Mouse (Mus musculus): ENCODE data around the gene Cd3d. TPM values are rescaled to one million over a fixed set of nuclear protein-coding genes. Genes with fewer than 3 reads are reported as not detected.

Gene Cd3d
- polyA plus RNA-seq, 1 experiment, result not detected

DNA sequence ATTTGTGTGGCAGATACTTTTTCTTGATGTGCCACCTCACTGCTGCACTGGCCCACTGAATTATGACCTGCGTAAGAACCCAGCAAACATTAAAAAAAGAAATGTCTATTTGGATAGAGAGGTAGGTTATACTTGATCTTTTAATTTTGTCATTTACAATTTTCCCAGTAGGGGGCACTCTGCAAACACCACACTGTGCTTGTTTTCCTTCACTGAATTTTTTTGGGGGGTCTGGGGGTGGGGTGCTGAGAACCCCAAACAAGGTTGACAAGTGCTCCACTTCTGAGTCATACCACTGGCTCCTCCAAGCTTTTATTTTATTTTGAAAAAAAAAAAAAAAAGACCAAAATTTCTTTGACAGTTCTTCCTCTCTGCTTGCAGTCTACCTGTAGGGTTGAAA is 12.1 kb upstream of the Cd3d start:
- H3K27me3 ChIP-seq (ENCODE audit: control insufficient read depth), result peaks cover 32% of the 10 kb centered on the region
- TF ChIP-seq GATA1 (IDR thresholded peaks at IDR 0.05; ENCODE audit: low read length) (no peak), TAL1 (IDR thresholded peaks at IDR 0.05; ENCODE audit: low read length) (no peak)

DNA sequence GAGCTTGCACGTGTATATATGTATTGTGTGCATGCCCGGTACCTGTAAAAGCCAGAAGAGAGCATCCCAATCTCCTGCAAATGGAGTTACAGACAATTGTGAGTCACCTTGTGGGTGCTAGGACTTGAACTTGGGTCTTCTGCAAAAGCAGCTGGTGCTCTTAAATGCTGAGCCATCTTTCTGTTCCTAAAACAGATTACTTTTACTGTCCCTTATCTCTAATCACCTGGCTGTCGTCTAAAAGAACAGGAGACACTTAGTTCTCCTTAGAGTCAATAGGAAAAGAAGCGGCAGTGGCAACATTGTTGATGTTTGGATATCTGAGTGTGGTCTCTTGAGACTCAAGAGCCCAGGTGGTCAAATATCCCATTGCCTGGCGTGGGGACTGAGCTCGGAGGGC is 3.8 kb upstream of the Cd3d start:
- H3K9me3 ChIP-seq (ENCODE audit: control insufficient read depth, low read length), result no peaks in the 10 kb centered on the region
- no peak for TF ChIP-seq TAL1 (IDR thresholded peaks at IDR 0.05; ENCODE audit: low read length)
- no peak for TF ChIP-seq GATA1 (IDR thresholded peaks at IDR 0.05; ENCODE audit: low read length)
- no peaks in the 10 kb centered on the region for H3K36me3 ChIP-seq (ENCODE audit: control insufficient read depth)
- H3K27me3 ChIP-seq (ENCODE audit: control insufficient read depth), result peaks cover 34% of the 10 kb centered on the region
- peaks cover 9% of the 10 kb centered on the region for H3K4me1 ChIP-seq (ENCODE audit: control insufficient read depth)
- H3K4me3 ChIP-seq (replicated peaks), result no peak overlapping the region

More for the DNA sequence above, 12.1 kb upstream of the Cd3d start:
- Histone ChIP-seq H3K9me3 (ENCODE audit: control insufficient read depth, low read length) (no peaks in the 10 kb centered on the region), H3K4me1 (ENCODE audit: control insufficient read depth) (peaks cover 27% of the 10 kb centered on the region), H3K4me3 (replicated peaks) (no peak overlapping the region), H3K36me3 (ENCODE audit: control insufficient read depth) (no peaks in the 10 kb centered on the region)

DNA sequence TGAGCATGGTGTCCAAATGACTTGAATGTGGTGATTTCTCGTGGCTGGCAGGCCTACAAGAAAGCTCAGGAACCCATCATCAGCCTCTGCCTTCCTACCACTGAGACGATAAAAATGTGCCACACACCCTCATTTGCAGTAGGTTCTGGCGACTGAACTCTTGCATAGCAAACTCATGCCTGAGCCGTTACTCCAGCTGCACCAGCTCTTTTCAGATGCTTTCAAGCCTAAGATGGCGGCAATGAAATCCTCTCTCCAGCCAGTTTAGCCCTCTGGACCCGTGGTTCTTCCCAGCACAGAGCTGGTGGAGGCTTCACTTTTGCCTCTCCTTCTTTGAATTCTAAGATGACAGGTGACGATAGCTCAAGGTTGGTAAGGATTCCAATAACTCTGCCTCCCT is 1.8 kb upstream of the Cd3d start:
- Histone ChIP-seq H3K4me1 (ENCODE audit: control insufficient read depth) (peaks cover 9% of the 10 kb centered on the region), H3K4me3 (replicated peaks) (no peak overlapping the region), H3K27me3 (ENCODE audit: control insufficient read depth) (peaks cover 16% of the 10 kb centered on the region), H3K9me3 (ENCODE audit: control insufficient read depth, low read length) (no peaks in the 10 kb centered on the region), H3K36me3 (ENCODE audit: control insufficient read depth) (no peaks in the 10 kb centered on the region)
- TF ChIP-seq TAL1 (IDR thresholded peaks at IDR 0.05; ENCODE audit: low read length), result no peak

DNA sequence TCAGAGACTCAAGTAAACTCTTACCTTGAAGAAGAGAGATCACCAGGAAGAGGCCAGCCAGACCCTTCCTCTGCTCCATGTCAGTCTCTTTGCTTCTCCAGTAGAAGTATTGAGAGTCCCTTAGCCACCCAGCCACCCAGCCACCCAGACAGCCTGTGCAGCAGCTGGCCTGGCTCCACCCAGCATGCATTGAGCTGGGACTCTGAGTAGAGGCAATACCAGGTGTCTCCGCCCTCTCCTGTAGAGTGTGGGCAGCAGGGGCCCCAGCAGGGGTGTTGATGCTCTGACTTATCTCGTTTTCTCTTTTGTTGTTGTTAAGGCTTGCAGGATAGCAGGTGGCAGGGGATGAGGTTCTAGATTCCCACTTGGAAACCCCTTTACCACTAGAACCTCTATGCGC is 1.3 kb upstream of the Cd3d start, which contains the start of gene Cd3g:
Gene Cd3g (minus strand): TSS at position 190 of the 400 bp plus-strand sequence.
- H3K9me3 ChIP-seq (ENCODE audit: control insufficient read depth, low read length), result no peaks in the 10 kb centered on the region

DNA sequence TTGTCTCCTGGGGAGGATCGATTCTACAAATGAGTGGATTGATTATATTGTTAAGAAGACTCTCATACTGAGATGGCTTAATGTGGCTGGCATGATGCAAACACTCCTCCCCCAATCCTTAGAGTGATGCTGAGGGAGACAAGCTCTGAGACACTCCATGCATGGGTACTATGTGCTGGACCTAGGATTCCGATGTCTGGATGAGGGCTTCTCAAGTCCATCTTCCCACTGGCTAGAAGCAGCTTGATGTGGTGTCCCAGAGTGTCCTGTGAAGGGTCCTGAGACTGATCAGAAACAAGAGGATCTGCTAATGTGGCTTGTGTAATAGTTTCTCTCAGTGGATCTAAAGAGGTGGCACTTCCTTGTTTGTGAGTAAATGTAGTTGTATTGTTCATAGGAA is 482 bp upstream of the Cd3d start:
- Histone ChIP-seq H3K9me3 (ENCODE audit: control insufficient read depth, low read length) (no peaks in the 10 kb centered on the region), H3K4me3 (replicated peaks) (no peak overlapping the region), H3K27me3 (ENCODE audit: control insufficient read depth) (peaks cover 6% of the 10 kb centered on the region), H3K36me3 (ENCODE audit: control insufficient read depth) (no peaks in the 10 kb centered on the region), H3K4me1 (ENCODE audit: control insufficient read depth) (peaks cover 10% of the 10 kb centered on the region)
- TF ChIP-seq GATA1 (IDR thresholded peaks at IDR 0.05; ENCODE audit: low read length), result no peak
- TF ChIP-seq TAL1 (IDR thresholded peaks at IDR 0.05; ENCODE audit: low read length), result no peak

More for the DNA sequence above, 1.3 kb upstream of the Cd3d start, which contains the start of gene Cd3g:
- Histone ChIP-seq H3K27me3 (ENCODE audit: control insufficient read depth) (peaks cover 12% of the 10 kb centered on the region), H3K36me3 (ENCODE audit: control insufficient read depth) (no peaks in the 10 kb centered on the region), H3K4me3 (replicated peaks) (no peak within 1 kb of the TSS), H3K4me1 (ENCODE audit: control insufficient read depth) (peaks cover 9% of the 10 kb centered on the region)
- TF ChIP-seq GATA1 (IDR thresholded peaks at IDR 0.05; ENCODE audit: low read length) (no peak), TAL1 (IDR thresholded peaks at IDR 0.05; ENCODE audit: low read length) (no peak)

DNA sequence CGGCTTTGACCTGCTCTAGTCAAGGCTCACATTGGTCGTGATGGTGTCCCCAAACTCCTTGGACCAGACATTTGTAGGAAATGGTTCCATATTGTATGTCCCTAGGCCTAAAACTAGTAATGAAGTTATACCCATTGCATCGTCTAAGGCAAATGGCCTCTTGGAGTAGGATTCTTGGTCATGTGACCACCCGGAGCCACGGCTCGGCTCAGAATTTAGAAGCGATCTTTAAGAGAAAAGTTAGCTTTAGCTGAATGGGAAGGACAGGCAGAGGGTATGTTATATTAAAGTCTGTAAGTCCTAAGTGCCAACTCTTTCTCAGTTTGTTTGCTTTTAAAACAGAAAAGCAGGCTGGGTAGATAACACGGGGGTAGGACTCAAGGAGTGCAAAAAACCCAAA is 495 bp downstream of the Cd3d start:
- H3K4me3 ChIP-seq (replicated peaks), result no peak overlapping the region
- TF ChIP-seq GATA1 (IDR thresholded peaks at IDR 0.05; ENCODE audit: low read length) (no peak), TAL1 (IDR thresholded peaks at IDR 0.05; ENCODE audit: low read length) (no peak)
- H3K27me3 ChIP-seq (ENCODE audit: control insufficient read depth), result no peaks in the 10 kb centered on the region; the same call in 1 of the 2 replicates
- no peaks in the 10 kb centered on the region for H3K36me3 ChIP-seq (ENCODE audit: control insufficient read depth)
- no peaks in the 10 kb centered on the region for H3K9me3 ChIP-seq (ENCODE audit: control insufficient read depth, low read length)
- peaks cover 14% of the 10 kb centered on the region for H3K4me1 ChIP-seq (ENCODE audit: control insufficient read depth)

DNA sequence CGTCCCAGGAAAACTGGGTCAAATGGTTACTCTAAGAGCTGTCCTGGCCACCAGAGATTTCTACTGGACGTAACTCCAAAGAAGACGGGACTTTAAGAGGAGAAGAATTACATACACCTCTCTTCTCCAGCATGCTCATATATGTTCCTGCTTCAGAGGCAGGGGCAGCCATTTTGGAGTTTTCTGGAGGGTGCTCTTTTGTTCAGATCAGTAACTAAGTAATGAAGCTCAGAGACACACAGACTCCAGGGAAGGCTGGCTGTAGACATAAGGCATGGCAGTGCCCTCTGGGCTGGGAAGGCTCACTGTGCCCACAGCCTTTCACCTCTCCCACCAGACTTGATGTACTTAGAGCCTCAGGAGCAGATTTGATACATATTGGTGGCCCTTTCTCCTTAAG is 945 bp downstream of the Cd3d start:
- TF ChIP-seq GATA1 (IDR thresholded peaks at IDR 0.05; ENCODE audit: low read length) (no peak), TAL1 (IDR thresholded peaks at IDR 0.05; ENCODE audit: low read length) (no peak)
- Histone ChIP-seq H3K36me3 (ENCODE audit: control insufficient read depth) (no peaks in the 10 kb centered on the region), H3K4me3 (replicated peaks) (no peak overlapping the region), H3K4me1 (ENCODE audit: control insufficient read depth) (peaks cover 14% of the 10 kb centered on the region), H3K9me3 (ENCODE audit: control insufficient read depth, low read length) (no peaks in the 10 kb centered on the region), H3K27me3 (ENCODE audit: control insufficient read depth) (no peaks in the 10 kb centered on the region; the same call in 1 of the 2 replicates)

DNA sequence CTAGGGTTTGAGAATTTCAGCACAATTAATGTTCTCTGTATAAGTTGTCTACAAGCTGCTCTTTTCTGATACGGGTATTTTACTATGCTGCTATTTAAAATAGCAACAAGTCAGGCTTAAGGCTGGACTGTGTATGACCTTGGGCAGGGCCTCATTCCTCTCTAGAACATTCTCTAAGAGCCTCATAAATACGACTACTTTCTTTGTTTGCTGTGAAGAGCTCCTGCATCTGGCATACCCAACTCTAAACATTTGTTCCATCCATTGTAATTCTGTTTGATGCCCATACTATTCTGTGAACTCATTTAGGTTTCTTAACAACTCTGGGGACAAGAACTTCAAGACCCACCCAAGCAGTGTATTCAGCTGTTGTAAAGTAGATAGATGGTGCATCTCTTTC is 1.4 kb downstream of the Cd3d start:
- H3K4me3 ChIP-seq (replicated peaks), result no peak overlapping the region
- H3K4me1 ChIP-seq (ENCODE audit: control insufficient read depth), result peaks cover 14% of the 10 kb centered on the region
- H3K36me3 ChIP-seq (ENCODE audit: control insufficient read depth), result no peaks in the 10 kb centered on the region
- TF ChIP-seq GATA1 (IDR thresholded peaks at IDR 0.05; ENCODE audit: low read length), result no peak
- no peaks in the 10 kb centered on the region; the same call in 1 of the 2 replicates for H3K27me3 ChIP-seq (ENCODE audit: control insufficient read depth)
- H3K9me3 ChIP-seq (ENCODE audit: control insufficient read depth, low read length), result no peaks in the 10 kb centered on the region

DNA sequence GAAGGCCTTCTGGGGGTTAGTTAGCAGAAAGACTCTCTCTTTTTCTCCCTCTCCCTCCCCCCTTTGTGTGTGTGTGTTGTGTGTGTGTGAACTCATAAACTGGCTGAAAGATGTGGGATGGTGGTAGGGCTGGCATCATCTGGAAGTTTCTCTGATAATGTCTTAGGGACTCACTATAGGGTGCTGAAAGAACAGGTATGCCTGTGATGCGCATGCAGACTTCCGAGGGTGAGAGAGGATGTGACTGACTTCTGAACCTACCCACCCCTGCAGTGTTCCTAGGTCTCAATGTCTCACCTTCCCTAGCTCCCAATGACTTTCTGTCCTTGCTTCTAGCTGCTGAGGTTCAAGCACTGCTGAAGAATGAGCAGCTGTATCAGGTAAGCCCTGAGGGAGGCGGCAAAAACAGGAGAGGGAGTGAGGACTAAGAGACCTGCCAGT is 4.2 kb downstream of the Cd3d start:
- no peaks in the 10 kb centered on the region for H3K36me3 ChIP-seq (ENCODE audit: control insufficient read depth)
- no peaks in the 10 kb centered on the region for H3K9me3 ChIP-seq (ENCODE audit: control insufficient read depth, low read length)
- no peak overlapping the region for H3K4me3 ChIP-seq (replicated peaks)
- no peak for TF ChIP-seq GATA1 (IDR thresholded peaks at IDR 0.05; ENCODE audit: low read length)
- no peak for TF ChIP-seq TAL1 (IDR thresholded peaks at IDR 0.05; ENCODE audit: low read length)
- H3K4me1 ChIP-seq (ENCODE audit: control insufficient read depth), result peaks cover 5% of the 10 kb centered on the region
- no peaks in the 10 kb centered on the region for H3K27me3 ChIP-seq (ENCODE audit: control insufficient read depth)

DNA sequence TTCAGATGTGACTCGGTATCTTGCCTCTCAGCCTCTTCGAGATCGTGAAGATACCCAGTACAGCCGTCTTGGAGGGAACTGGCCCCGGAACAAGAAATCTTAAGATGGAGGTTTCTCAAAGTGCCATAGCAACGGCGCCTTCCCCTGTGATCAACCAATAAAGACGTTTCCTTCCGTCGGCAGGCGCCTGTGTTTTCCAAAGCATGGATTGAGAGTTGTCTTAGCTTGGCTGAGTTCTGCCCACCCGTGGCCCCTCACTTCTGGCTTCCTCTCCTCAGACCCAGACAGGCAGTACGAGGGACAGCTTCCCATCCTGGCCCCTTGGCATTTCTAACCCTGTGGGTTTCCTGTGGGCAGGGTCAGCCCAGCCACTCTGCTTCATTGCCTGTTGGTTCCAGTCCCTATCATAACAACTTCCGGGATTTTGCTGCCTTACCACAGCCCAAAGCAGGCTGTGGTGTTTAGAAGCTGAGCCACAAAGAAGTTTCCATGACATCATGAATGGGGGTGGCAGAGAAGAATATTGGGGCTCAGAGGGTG is 4.7 kb downstream of the Cd3d start:
- Histone ChIP-seq H3K36me3 (ENCODE audit: control insufficient read depth) (no peaks in the 10 kb centered on the region), H3K27me3 (ENCODE audit: control insufficient read depth) (no peaks in the 10 kb centered on the region), H3K4me1 (ENCODE audit: control insufficient read depth) (peaks cover 5% of the 10 kb centered on the region), H3K9me3 (ENCODE audit: control insufficient read depth, low read length) (no peaks in the 10 kb centered on the region), H3K4me3 (replicated peaks) (peak overlapping the region; percentile 30)
- TF ChIP-seq GATA1 (IDR thresholded peaks at IDR 0.05; ENCODE audit: low read length), result no peak
